Mouse (Mus musculus): Measurements from ENCODE around the gene Olfr784. TPM values are rescaled to one million over a fixed set of nuclear protein-coding genes. Genes with fewer than 3 reads are reported as not detected.
"Not testable (repeated sequence)": the region's sequence is repeated elsewhere in the genome, so short reads cannot be mapped to it uniquely, and the experiment has no call there.

Olfr784 gene
- under 1 TPM; 0.12 to 0.20 TPM for total RNA-seq (2021)

DNA sequence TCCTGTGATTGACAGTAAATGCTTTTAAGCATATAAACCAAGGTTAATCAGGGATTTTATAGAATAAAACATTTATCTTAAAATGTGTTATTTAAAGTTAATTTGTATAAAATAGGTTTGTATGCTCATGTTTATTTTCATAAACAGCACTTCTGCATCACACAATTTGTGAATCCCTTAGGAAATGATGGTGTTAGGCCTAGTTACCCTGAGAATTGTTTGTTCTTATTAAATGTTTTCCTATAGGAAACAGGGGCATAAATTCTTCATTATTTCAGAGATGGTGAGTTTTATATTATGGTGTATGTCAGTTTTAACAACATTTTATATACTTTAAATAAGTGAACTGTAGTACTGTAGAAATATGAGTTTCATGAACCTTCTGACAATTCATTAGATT is at the start of gene Olfr784:
TSS of gene Olfr784 (plus strand) at position 301 of the 400 bp plus-strand sequence.
- intact Hi-C loops (cut with DNase I): no loop called here

DNA sequence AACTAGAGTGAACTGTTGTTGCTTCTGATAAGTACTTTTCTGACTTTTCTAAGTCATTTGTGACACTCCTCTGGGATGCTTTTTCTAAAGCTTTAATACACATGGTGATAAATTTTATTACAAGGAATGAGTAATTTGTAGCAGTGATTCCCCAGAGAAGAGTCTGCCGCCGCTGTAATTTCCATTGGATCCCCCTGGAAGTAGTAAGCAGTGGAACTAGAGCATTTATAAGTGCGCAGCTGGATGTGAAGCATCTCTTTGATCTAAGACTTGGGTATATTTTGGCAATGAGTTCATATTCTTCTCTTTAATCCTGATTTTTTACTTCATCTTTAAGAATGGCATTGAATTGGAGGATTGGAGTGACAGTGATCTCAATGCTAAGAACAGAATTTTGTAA is 35.3 kb upstream of the Olfr784 start, which contains the start of gene Olfr782:
TSS of gene Olfr782 (plus strand) at position 301 of the 400 bp plus-strand sequence.
- DNase-seq (ENCODE audit: low spot score in 2 of 2): no peak
- intact Hi-C loops (cut with DNase I): no loop called here

More for the DNA sequence above, at the start of gene Olfr784:
- DNase-seq (ENCODE audit: low spot score in 2 of 2): no peak

DNA sequence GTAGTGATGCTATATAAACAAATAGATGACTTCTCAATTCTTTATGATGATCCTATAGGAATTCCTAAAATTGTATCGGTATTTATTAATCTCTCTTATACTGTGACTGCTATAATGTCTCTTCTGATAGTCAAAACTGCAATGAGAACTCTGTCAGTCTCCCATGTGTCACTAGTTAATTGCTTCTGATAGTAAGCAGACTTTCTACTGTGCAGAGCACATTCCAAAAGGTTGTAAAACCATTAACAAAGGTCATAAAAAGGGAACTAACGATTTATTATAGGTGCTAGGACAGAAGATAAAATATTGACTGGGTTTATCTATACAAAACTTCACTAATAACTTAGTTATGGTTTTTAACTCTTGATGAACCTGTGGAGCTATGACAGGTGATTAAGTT is 31.4 kb upstream of the Olfr784 start:
- DNase-seq (ENCODE audit: low spot score in 2 of 2); intact Hi-C loops (cut with DNase I): not testable (repeated sequence)

DNA sequence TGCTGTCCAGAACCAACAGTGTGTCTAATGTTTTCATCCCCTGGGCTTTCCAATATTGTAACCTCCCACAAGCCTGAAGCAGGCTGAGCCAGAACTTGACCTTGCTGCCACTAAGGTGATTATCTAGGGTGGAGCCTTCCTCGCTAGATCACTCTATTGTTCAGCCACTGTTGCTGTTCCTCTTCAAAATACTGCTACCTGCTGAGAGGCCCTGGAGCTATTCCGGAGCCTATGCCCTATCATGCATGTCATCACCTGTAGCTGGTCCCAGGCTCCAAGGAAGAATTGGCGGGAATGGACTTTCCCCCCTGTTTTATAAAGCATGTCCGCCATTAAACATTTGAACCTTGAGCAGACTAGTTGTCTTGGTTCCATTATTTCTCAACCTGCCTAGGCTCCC is 27.4 kb upstream of the Olfr784 start:
- intact Hi-C loops (cut with DNase I); DNase-seq (ENCODE audit: low spot score in 2 of 2): not testable (repeated sequence)

DNA sequence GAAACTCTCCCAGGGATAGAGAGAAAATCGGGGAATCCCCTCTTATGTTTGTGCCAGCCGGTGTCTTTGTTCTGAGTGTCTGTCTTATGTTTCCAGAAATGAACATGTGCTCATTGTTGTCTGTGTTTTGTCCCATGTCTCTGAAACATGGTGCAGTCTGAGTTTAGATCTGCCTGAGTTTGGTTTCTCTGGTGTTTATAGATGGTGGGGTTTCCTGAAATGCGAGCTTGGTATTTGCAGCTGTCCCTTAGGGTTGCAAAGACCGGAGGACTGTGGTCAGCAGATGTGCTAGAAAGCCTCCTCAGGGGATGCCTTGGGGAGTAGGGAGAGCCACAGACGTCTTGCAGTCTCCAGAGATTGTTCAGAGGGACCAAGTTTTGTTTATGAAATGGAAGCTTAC is 26.6 kb upstream of the Olfr784 start:
- no peak for DNase-seq (ENCODE audit: low spot score in 2 of 2)
- intact Hi-C loops (cut with DNase I): no loop called here

DNA sequence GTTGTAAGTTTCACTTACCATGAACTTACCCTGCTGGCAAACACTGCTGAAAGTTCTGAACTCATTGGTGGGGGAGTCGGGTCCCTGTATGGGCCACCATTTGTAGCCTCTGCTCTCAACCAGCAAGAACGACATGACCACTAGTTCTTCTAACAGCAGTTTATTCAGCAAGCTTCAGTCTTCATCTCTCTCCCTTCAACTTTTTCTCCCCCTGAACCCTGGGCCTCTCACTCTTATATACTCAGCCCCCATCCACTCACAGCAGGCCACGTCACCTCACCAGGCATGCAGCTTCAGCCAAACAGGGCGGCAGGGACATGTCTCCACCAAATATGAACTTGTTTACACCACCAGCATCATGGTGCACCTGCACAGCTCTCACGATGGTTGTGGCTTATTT is 9.8 kb upstream of the Olfr784 start:
- intact Hi-C loops (cut with DNase I); DNase-seq (ENCODE audit: low spot score in 2 of 2): not testable (repeated sequence)

DNA sequence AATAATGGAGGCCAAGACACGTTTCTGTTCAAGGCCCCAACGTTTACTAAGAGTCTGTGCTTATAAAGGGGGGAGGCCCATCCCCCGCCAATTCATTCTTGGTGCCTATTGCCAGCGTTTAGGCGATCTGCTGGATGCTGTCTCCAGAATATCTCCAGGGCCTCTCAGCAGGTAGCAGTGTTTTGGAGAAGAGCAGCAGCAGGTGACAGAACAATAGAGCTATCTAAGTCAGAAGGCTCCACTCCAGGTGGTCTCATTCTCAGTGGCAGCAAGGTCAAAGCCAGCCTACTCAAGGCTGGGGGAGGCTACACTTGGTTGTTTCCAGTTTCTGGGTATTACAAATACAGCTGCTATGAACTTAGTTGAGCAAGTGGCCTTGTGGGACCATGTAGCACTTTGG is 17.0 kb downstream of the Olfr784 start:
- no peak for DNase-seq (ENCODE audit: low spot score in 2 of 2)
- intact Hi-C loops (cut with DNase I): no loop called here

DNA sequence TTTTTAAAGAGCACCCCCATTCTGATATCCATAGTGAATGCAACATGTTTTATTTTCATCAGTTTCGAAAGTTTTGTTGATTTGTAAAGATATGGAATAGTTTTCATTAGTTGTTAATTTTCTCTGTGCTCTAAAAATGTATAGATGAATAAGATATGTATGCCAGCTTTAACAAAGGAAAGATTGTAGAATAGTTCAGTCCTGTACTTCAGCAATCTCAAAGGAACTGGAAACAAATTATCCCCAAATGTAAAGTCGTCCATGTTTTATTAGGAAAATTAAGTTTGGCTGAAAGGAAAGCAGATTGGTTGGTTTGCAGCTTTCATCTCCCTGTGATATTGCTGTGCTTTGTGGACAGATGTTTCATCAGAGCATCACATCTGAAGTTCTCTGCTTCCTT is 21.2 kb downstream of the Olfr784 start, which contains the start of gene Olfr785:
TSS of gene Olfr785 (plus strand) at position 301 of the 400 bp plus-strand sequence.
- DNase-seq (ENCODE audit: low spot score in 2 of 2): no peak
- intact Hi-C loops (cut with DNase I): no loop called here

DNA sequence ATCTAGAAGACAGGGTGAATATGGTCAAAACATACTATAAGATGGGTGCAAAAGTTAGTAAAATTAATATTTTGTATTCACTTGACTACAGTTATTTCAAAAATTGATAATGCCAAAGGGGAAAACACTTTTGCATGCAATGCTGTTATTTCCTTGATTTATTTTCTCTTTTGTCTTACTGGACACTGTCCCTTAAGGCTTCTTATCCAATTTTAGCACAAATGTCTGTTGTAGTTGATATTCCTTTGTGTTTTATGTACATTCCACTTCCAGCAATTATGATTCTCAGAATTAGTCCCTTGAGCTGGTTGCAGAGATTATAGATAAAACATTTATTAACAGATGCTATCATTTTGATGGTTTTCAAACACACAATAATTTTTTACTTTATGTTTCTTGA is 43.1 kb downstream of the Olfr784 start, which contains the start of gene Olfr786:
TSS of gene Olfr786 (plus strand) at position 301 of the 400 bp plus-strand sequence.
- intact Hi-C loops (cut with DNase I): no loop called here
- no peak for DNase-seq (ENCODE audit: low spot score in 2 of 2)

Other genes starting within 250 kb of the Olfr784 start
- not detected for gene Olfr770, start 245.1 kb upstream of the Olfr784 start, total RNA-seq (2021)
- gene Olfr771, start 219.3 kb upstream of the Olfr784 start, total RNA-seq (2021): not detected
- gene Olfr772, start 206.2 kb upstream of the Olfr784 start, total RNA-seq (2021): not detected
- gene Olfr773, start 196.7 kb upstream of the Olfr784 start, total RNA-seq (2021): not detected
- not detected for gene Olfr774, start 147.9 kb upstream of the Olfr784 start, total RNA-seq (2021)
- gene Olfr775, start 135.7 kb upstream of the Olfr784 start, total RNA-seq (2021): not detected
- not detected for gene Olfr776, start 125.0 kb upstream of the Olfr784 start, total RNA-seq (2021)
- not detected for gene Olfr777, start 112.6 kb upstream of the Olfr784 start, total RNA-seq (2021)
- not detected for gene Olfr780, start 66.0 kb upstream of the Olfr784 start, total RNA-seq (2021)
- gene Olfr781, start 55.2 kb upstream of the Olfr784 start, total RNA-seq (2021): not detected
- gene Olfr782, start 35.2 kb upstream of the Olfr784 start, total RNA-seq (2021): not detected
- gene Olfr785, start 21.3 kb downstream of the Olfr784 start, total RNA-seq (2021): not detected
- not detected for gene Olfr786, start 43.2 kb downstream of the Olfr784 start, total RNA-seq (2021)
- gene Olfr787, start 77.8 kb downstream of the Olfr784 start, total RNA-seq (2021): not detected
- gene Olfr788, start 86.9 kb downstream of the Olfr784 start, total RNA-seq (2021): not detected
- gene Olfr789, start 100.7 kb downstream of the Olfr784 start, total RNA-seq (2021): not detected
- not detected for gene Olfr790, start 114.4 kb downstream of the Olfr784 start, total RNA-seq (2021)
- gene Olfr791, start 137.7 kb downstream of the Olfr784 start, total RNA-seq (2021): not detected
- not detected for gene Olfr792, start 155.1 kb downstream of the Olfr784 start, total RNA-seq (2021)
- gene Olfr794, start 183.6 kb downstream of the Olfr784 start, total RNA-seq (2021): not detected
- not detected for gene Olfr796, start 228.5 kb downstream of the Olfr784 start, total RNA-seq (2021)
- not detected for gene Olfr798, start 243.9 kb downstream of the Olfr784 start, total RNA-seq (2021)